Mouse (Mus musculus): ENCODE measurements around the gene Dmbx1. TPM values are rescaled to one million over a fixed set of nuclear protein-coding genes. Genes with fewer than 3 reads are reported as not detected.
A peak's percentile ranks its signal among the peaks of the same experiment; 100 is the strongest.

The Dmbx1 gene
- total and polyA plus RNA-seq, 2 experiments from 2014 or later = 7.7 to 9.6 TPM

DNA sequence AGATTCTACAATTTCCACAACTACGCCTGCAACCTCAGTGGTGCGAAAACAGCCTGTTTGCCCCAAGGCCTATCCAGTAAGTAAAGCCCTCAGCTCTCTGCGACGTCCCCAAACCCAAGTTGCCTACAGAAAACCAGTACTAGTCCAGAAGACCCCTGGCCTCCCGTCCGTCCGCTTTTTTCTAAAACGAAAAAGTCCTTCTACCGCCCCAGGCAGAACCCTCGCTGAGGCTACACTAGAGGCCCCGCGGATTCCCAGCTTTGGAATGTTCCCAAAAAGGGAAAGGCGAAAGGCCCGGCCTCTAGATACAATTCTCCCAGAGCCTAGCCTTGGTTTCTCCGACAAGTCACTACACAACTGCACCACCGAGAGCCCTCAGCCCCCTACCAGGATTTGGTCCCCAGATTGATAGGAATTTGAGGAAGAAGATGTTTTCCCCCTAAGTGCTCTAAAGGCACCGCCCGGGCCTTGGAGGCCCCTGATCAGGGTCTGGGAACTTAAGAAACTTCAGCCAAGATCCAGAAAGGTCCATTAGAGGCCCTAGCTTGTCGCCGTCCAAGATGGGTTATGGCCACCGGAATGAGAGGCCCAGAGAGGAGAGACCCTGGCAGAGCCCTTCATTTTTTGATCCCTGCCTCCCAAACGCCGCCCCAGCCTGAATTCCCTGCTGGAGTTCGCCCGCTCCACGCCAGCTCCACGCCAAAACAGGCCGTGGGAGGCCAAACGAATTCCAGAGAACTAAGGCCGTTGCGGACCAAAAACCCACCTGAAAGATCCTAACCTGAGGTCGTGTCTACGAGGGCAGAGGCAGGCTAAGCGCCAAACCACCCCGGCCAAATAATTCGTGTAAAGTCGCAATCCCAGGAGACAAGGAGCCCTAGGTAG, 1.2 kb downstream of the Dmbx1 start:
- no peak for ATAC-seq (ENCODE audit: low FRiP score)

DNA sequence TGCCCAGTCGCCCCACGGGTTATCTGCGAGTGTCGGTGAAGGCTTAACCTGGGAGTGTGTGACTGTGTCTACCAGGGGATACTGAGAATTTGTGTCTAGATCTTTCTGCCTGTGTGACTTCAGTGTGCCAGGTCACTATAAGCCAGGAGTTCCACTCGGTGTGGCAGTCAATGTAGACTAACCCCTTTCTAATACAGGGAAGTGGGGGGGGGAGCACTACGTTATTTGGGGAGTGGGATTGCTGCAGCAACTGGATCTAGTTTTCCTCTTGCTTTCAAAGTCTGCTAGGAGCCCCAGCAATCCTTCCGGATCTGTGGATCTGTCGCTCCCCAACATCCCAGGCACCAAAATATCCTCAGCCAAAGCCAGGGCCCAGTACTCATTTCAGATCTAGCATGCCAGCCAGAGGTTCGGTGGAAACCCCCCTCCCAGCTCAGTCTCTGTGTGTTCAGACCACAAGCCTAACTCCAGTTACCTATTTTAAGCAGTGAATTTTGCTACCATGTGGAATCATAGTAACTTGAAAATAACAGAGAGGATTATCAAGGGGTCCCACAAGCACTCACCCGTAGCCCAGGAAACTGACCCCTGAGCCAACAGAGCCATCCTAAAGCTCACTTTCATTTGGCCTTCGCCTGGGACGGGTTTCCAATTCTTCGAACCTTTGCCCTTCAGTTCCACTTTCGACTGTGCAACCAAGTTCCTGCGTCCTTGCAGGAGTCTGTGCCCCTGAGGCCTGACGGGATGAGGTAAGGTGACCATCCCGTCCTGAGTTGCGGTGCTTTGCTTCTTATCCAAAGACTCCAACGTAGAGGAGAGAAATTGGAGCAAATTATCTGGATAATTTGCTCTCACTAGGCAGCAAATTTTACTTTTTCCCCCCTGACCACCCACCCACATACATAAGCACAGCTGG, 2.4 kb downstream of the Dmbx1 start:
- Histone ChIP-seq H3K27ac (ENCODE audit: low read depth, low read length) (no peak overlapping the region), H3K4me3 (ENCODE audit: low read depth, low read length) (peak overlapping the region; percentile 20), H3K36me3 (ENCODE audit: insufficient read depth, low read length) (no peaks in the 10 kb centered on the region), H3K9ac (replicated peaks; ENCODE audit: low read length, poor library complexity, severe bottlenecking) (no peak overlapping the region), H3K4me2 (ENCODE audit: low read depth, low read length, poor library complexity, severe bottlenecking) (0 out of 2 replicates have a peak overlapping the region, but pooled peaks have one; percentile 4), H3K9me3 (ENCODE audit: low read length) (no peaks in the 10 kb centered on the region), H3K4me1 (ENCODE audit: insufficient read depth, low read length) (0 out of 2 replicates have a peak, but pooled peaks cover 4% of the 10 kb centered on the region), H3K27me3 (ENCODE audit: insufficient read depth, low read length) (peaks cover 64% of the 10 kb centered on the region)
- ATAC-seq (ENCODE audit: low FRiP score) = no peak
- no peak for TF ChIP-seq CTCF (IDR thresholded peaks at IDR 0.05)
- 14% methylated on average over 19 of the region's 19 CpGs for WGBS
- DNase-seq (ENCODE audit: low spot score) = no peak

More for the DNA sequence above, 1.2 kb downstream of the Dmbx1 start:
- Histone ChIP-seq H3K36me3 (ENCODE audit: insufficient read depth, low read length) (no peaks in the 10 kb centered on the region), H3K9ac (replicated peaks; ENCODE audit: low read length, poor library complexity, severe bottlenecking) (no peak overlapping the region), H3K27ac (ENCODE audit: low read depth, low read length) (no peak overlapping the region), H3K27me3 (ENCODE audit: insufficient read depth, low read length) (peaks cover 71% of the 10 kb centered on the region), H3K4me1 (ENCODE audit: insufficient read depth, low read length) (0 out of 2 replicates have a peak, but pooled peaks cover 4% of the 10 kb centered on the region), H3K4me3 (ENCODE audit: low read depth, low read length) (peak overlapping the region; percentile 25; the same call in 1 of the 2 replicates), H3K4me2 (ENCODE audit: low read depth, low read length, poor library complexity, severe bottlenecking) (peak overlapping the region; percentile 39; the same call in 1 of the 2 replicates), H3K9me3 (ENCODE audit: low read length) (no peaks in the 10 kb centered on the region)
- DNase-seq (ENCODE audit: low spot score) = no peak
- no peak for TF ChIP-seq CTCF (IDR thresholded peaks at IDR 0.05)
- WGBS = 5% methylated on average over 37 of the region's 37 CpGs

DNA sequence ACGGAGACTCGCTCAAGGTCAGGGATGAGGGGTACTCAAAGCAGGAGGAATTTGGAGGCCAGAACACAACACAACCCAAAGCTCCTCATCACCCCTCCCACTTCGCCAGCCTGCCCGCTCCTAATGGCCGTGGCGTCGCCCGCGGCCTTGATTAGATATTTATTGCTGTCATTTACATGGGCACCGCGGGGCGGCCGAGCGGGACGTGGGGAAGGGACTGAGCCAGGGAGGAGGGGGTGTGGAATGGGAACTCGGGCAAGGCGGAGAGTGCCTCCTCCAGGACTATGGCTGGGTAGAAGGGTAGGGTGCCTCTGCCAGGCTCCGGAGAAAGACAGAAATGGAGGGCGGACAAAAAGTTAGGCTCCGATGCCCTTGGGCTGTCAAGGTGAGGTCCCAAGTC, 3.1 kb downstream of the Dmbx1 start:
- no peak for TF ChIP-seq CTCF (IDR thresholded peaks at IDR 0.05)
- Histone ChIP-seq H3K4me3 (ENCODE audit: low read depth, low read length) (peak overlapping the region; percentile 20), H3K4me2 (ENCODE audit: low read depth, low read length, poor library complexity, severe bottlenecking) (0 out of 2 replicates have a peak overlapping the region, but pooled peaks have one; percentile 4), H3K9me3 (ENCODE audit: low read length) (no peaks in the 10 kb centered on the region), H3K4me1 (ENCODE audit: insufficient read depth, low read length) (0 out of 2 replicates have a peak, but pooled peaks cover 4% of the 10 kb centered on the region), H3K27me3 (ENCODE audit: insufficient read depth, low read length) (peaks cover 62% of the 10 kb centered on the region), H3K27ac (ENCODE audit: low read depth, low read length) (no peak overlapping the region), H3K9ac (replicated peaks; ENCODE audit: low read length, poor library complexity, severe bottlenecking) (no peak overlapping the region), H3K36me3 (ENCODE audit: insufficient read depth, low read length) (no peaks in the 10 kb centered on the region)
- DNase-seq (ENCODE audit: low spot score) (no peak), ATAC-seq (ENCODE audit: low FRiP score) (no peak)
- WGBS = 1% methylated on average over 20 of the region's 20 CpGs

DNA sequence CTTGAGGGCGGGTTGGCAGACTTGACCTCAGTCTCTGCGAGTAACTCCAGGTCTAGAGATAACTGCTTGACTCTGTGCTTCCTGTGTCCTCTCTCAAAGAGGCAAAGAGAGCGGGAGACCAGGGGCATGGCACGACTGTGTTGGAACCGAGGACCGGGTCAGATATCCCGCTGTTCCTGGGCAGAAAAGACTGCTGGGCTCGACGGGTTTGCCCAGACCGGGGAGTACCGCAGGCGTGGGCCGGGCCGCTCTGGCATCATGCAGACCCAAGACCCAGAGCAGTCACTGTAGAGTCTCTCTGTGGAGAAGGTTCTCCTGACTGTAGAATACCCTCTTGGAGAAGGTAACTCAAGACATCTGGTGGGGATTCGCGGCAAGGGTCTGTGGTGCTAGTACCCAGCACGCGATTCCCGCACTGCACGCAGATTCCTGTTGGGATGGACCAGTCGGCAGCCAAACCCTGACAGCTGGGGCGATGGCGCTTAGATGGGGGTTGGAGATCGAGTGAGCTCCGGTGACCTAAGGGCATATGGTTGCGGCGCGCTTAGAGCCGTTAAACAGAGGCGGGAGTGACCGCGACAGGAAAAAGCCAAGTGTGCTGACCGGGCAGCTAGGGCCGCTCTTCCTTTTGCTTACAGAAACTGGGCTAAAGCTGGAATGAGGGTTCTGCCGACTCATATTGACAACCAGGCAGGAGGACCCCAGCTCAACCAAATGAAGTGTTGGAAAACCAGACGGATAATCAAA, 3.7 kb downstream of the Dmbx1 start:
- peak overlapping the region; percentile 20; the same call in 1 of the 2 replicates for H3K4me3 ChIP-seq (ENCODE audit: low read depth, low read length)
- no peak for ATAC-seq (ENCODE audit: low FRiP score)
- TF ChIP-seq CTCF (IDR thresholded peaks at IDR 0.05) = no peak
- peaks cover 55% of the 10 kb centered on the region for H3K27me3 ChIP-seq (ENCODE audit: insufficient read depth, low read length)
- H3K9me3 ChIP-seq (ENCODE audit: low read length) = no peaks in the 10 kb centered on the region
- WGBS = 8% methylated on average over 36 of the region's 36 CpGs
- no peaks in the 10 kb centered on the region for H3K36me3 ChIP-seq (ENCODE audit: insufficient read depth, low read length)
- DNase-seq (ENCODE audit: low spot score) = no peak
- H3K4me2 ChIP-seq (ENCODE audit: low read depth, low read length, poor library complexity, severe bottlenecking) = no peak overlapping the region
- H3K4me1 ChIP-seq (ENCODE audit: insufficient read depth, low read length) = 0 out of 2 replicates have a peak, but pooled peaks cover 4% of the 10 kb centered on the region
- H3K9ac ChIP-seq (replicated peaks; ENCODE audit: low read length, poor library complexity, severe bottlenecking) = no peak overlapping the region
- H3K27ac ChIP-seq (ENCODE audit: low read depth, low read length) = no peak overlapping the region

DNA sequence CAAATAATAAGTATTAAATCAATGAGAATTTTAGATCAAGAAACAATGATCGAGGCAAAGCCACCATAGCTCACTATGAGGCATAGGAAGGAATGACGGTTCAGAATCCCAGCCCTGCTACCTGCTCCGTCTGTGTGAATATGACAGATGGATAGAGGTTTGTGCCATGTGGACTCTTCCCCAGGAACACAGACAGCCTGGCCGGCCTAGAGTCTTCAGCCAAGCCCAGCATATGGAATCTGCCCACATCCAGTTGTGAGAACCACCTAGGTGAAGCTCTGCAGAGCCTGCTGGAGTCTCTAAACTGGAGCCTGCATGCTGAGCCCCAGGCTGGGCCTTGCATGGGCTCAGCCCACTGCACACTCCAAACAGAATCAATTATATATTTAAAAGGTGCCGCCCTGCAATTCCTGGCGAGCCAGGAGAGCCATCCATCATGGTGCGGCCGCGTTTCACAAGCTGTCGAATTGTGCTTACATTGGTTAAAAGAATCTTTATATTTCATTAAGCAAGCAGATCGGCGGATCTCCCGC, 8.1 kb downstream of the Dmbx1 start:
- ATAC-seq (ENCODE audit: low FRiP score) = no peak
- DNase-seq (ENCODE audit: low spot score) = peak; percentile 23
- no peak overlapping the region for H3K9ac ChIP-seq (replicated peaks; ENCODE audit: low read length, poor library complexity, severe bottlenecking)
- H3K27me3 ChIP-seq (ENCODE audit: insufficient read depth, low read length) = peaks cover 26% of the 10 kb centered on the region
- H3K4me2 ChIP-seq (ENCODE audit: low read depth, low read length, poor library complexity, severe bottlenecking) = no peak overlapping the region
- H3K9me3 ChIP-seq (ENCODE audit: low read length) = no peaks in the 10 kb centered on the region
- H3K36me3 ChIP-seq (ENCODE audit: insufficient read depth, low read length) = no peaks in the 10 kb centered on the region
- no peak overlapping the region for H3K27ac ChIP-seq (ENCODE audit: low read depth, low read length)
- 70% methylated on average over 13 of the region's 13 CpGs for WGBS
- H3K4me1 ChIP-seq (ENCODE audit: insufficient read depth, low read length) = 0 out of 2 replicates have a peak, but pooled peaks cover 2% of the 10 kb centered on the region
- H3K4me3 ChIP-seq (ENCODE audit: low read depth, low read length) = no peak overlapping the region
- no peak for TF ChIP-seq CTCF (IDR thresholded peaks at IDR 0.05)

Measured in midbrain, postnatal 0 days (tissue).